Mouse (Mus musculus): ENCODE results near the gene Gm49322. TPM values are rescaled to one million over a fixed set of nuclear protein-coding genes. Genes with fewer than 3 reads are reported as not detected.
A peak's percentile ranks its signal among the peaks of the same experiment; 100 is the strongest.
"Not testable (repeated sequence)": the region's sequence is repeated elsewhere in the genome, so short reads cannot be mapped to it uniquely, and the experiment has no call there.

Gm49322 gene
- 3.7 and 4.8 TPM in 2 replicates for polyA plus RNA-seq (2015; fragmentation: Nextera tagmentation; extraction: Ambion mirVana)

DNA sequence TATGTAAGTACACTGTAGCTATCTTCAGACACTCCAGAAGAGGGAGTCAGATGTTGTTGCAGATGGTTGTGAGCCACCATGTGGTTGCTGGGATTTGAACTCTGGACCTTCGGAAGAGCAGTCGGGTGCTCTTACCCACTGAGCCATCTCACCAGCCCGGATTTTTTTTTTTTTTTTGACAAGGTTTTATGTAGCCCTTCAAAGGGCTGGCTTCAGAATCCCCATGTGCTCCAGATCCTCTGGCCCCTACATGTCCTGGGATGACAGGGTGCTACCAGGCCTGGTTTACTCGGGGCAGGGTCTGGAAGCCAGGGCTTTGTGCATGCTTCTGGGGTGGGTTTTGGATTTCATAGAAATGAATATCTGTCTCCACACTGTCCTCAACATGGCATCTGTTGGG lies at the start of gene Gm49322:
Gm49322 (plus strand) TSS at position 301 of the 400 bp plus-strand sequence.
- not testable (repeated sequence) for H3K4me3 ChIP-seq (replicated peaks; ENCODE audit: low read length); H3K9ac ChIP-seq (ENCODE audit: low read length); ATAC-seq (ENCODE audit: insufficient read depth, low FRiP score); H3K9me3 ChIP-seq (replicated peaks; ENCODE audit: control insufficient read depth, low read length); H3K4me2 ChIP-seq (ENCODE audit: low read depth, low read length); H3K27me3 ChIP-seq (ENCODE audit: control insufficient read depth, insufficient read depth, low read length); H3K27ac ChIP-seq (ENCODE audit: low read length)
- Histone ChIP-seq H3K36me3 (ENCODE audit: control insufficient read depth, insufficient read depth, low read length) (peaks cover 24% of the 10 kb centered on the region), H3K4me1 (ENCODE audit: control insufficient read depth, insufficient read depth, low read length) (peaks cover 19% of the 10 kb centered on the region)
- 84% methylated on average over 4 of the region's 4 CpGs for WGBS

DNA sequence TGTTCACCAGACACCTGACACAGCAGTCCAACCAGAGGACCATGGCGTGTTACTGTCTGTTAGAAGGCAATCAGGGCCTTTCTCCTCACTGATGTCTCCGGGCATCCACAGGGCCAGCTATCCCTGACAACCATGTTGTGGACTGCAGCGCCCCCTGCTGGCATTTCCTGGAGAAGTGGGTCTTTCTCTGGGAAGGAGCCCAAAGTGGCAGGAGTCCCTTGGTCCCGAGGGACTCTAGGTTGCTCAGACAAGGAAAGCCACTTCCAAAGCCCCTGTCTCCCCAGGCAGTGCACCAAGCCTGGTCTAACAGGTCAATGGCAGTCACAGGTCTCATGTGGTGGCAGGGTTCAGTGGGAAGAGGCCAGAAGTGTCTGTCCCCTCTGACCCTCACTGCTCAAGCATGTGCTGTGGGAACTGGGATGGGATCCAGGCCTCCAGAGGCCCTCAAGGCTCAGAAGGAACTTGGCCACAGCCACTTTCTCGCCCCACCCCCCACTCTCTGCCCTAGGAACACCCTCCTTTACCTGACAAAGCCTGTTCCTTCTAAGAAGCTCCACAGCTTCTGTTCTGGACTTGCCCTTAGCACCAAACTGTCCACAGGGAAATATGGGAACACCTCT lies 48.4 kb upstream of the Gm49322 start:
- peaks cover 32% of the 10 kb centered on the region for H3K4me1 ChIP-seq (ENCODE audit: control insufficient read depth, insufficient read depth, low read length)
- H3K27ac ChIP-seq (ENCODE audit: low read length): no peak overlapping the region
- no peaks in the 10 kb centered on the region for H3K27me3 ChIP-seq (ENCODE audit: control insufficient read depth, insufficient read depth, low read length)
- no peak overlapping the region for H3K4me2 ChIP-seq (ENCODE audit: low read depth, low read length)
- ATAC-seq (ENCODE audit: insufficient read depth, low FRiP score): no peak
- H3K36me3 ChIP-seq (ENCODE audit: control insufficient read depth, insufficient read depth, low read length): no peaks in the 10 kb centered on the region
- H3K9me3 ChIP-seq (replicated peaks; ENCODE audit: control insufficient read depth, low read length): no peaks in the 10 kb centered on the region
- WGBS: 32% methylated on average over 5 of the region's 5 CpGs
- H3K4me3 ChIP-seq (replicated peaks; ENCODE audit: low read length): no peak overlapping the region
- H3K9ac ChIP-seq (ENCODE audit: low read length): peak overlapping the region; percentile 40; the same call in 1 of the 2 replicates

- Histone ChIP-seq H3K4me3 (replicated peaks; ENCODE audit: low read length) (no peak overlapping the region), H3K4me1 (ENCODE audit: control insufficient read depth, insufficient read depth, low read length) (peaks cover 27% of the 10 kb centered on the region), H3K27ac (ENCODE audit: low read length) (no peak overlapping the region), H3K9ac (ENCODE audit: low read length) (no peak overlapping the region; the same call in 1 of the 2 replicates), H3K27me3 (ENCODE audit: control insufficient read depth, insufficient read depth, low read length) (no peaks in the 10 kb centered on the region), H3K36me3 (ENCODE audit: control insufficient read depth, insufficient read depth, low read length) (no peaks in the 10 kb centered on the region), H3K9me3 (replicated peaks; ENCODE audit: control insufficient read depth, low read length) (no peaks in the 10 kb centered on the region), H3K4me2 (ENCODE audit: low read depth, low read length) (no peak overlapping the region)
- no peak for ATAC-seq (ENCODE audit: insufficient read depth, low FRiP score)
- WGBS: 89% methylated on average over 7 of the region's 7 CpGs
Measured at GRCm38 (mm10) chr10:80559431-80559830, 46.4 kb upstream of the Gm49322 start.

- Histone ChIP-seq H3K27ac (ENCODE audit: low read length) (peak overlapping the region; percentile 85; the same call in 1 of the 2 replicates), H3K9ac (ENCODE audit: low read length) (peak overlapping the region; percentile 93), H3K4me3 (replicated peaks; ENCODE audit: low read length) (peak overlapping the region; percentile 75), H3K4me1 (ENCODE audit: control insufficient read depth, insufficient read depth, low read length) (peaks cover 27% of the 10 kb centered on the region), H3K9me3 (replicated peaks; ENCODE audit: control insufficient read depth, low read length) (no peaks in the 10 kb centered on the region), H3K4me2 (ENCODE audit: low read depth, low read length) (peak overlapping the region; percentile 85), H3K36me3 (ENCODE audit: control insufficient read depth, insufficient read depth, low read length) (no peaks in the 10 kb centered on the region), H3K27me3 (ENCODE audit: control insufficient read depth, insufficient read depth, low read length) (no peaks in the 10 kb centered on the region)
- ATAC-seq (ENCODE audit: insufficient read depth, low FRiP score): no peak
- WGBS: under 1% methylated on average over 13 of the region's 13 CpGs
Measured at GRCm38 (mm10) chr10:80560621-80561020, 45.2 kb upstream of the Gm49322 start.

DNA sequence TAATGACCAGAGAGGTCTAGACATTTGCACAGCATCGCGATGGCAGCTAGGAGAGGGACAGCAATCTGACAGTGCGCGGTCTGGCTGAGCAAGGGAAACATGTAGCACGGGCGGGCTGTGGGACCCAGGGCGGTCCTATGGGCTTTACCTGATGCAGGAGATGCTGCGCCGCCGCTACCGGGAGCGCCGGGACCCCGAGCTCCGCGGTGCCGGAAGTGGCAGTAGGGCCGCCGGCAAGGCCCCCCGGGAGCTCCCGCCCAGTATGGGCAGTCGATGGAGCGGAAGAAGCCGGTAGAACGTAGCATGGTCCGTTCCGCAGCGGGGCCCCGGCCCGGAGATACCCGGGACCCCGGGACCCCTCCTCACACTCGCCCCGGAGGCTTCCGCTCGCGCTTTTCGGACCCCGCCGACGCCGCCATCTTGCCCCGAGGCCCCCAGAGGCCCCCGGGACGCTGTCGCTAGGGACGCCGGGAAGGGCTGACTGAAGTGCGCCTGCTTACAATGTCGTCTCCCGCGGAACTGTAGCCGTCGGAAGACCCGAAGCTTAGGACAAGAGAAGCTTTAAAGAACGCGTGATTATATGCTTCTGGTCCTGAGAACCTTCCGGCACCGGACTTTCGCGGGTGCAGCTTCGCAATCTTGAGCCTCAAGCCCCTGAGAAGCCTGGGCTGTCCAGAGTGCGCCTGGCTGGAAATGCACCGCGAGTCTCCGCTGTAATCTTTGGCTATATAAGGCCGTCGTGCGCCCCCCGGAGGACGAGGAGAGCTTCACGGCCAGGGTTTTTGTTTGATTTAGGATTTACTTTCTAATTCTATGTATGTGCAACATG lies 44.5 kb upstream of the Gm49322 start, which contains the start of gene Rexo1:
Rexo1 (minus strand) TSS at position 445 of the 829 bp plus-strand sequence.
- under 1% methylated on average over 72 of the region's 72 CpGs for WGBS
- no peaks in the 10 kb centered on the region for H3K9me3 ChIP-seq (replicated peaks; ENCODE audit: control insufficient read depth, low read length)
- H3K4me3 ChIP-seq (replicated peaks; ENCODE audit: low read length): peak within 1 kb of the TSS; percentile 75
- H3K27ac ChIP-seq (ENCODE audit: low read length): peak within 1 kb of the TSS; percentile 85
- H3K4me2 ChIP-seq (ENCODE audit: low read depth, low read length): peak within 1 kb of the TSS; percentile 85
- H3K36me3 ChIP-seq (ENCODE audit: control insufficient read depth, insufficient read depth, low read length): no peaks in the 10 kb centered on the region
- H3K4me1 ChIP-seq (ENCODE audit: control insufficient read depth, insufficient read depth, low read length): peaks cover 27% of the 10 kb centered on the region
- H3K9ac ChIP-seq (ENCODE audit: low read length): peak within 1 kb of the TSS; percentile 93
- peak; percentile 87 for ATAC-seq (ENCODE audit: insufficient read depth, low FRiP score)
- H3K27me3 ChIP-seq (ENCODE audit: control insufficient read depth, insufficient read depth, low read length): no peaks in the 10 kb centered on the region

- no peak overlapping the region for H3K27ac ChIP-seq (ENCODE audit: low read length)
- no peak overlapping the region for H3K4me2 ChIP-seq (ENCODE audit: low read depth, low read length)
- no peak for ATAC-seq (ENCODE audit: insufficient read depth, low FRiP score)
- H3K4me1 ChIP-seq (ENCODE audit: control insufficient read depth, insufficient read depth, low read length): peaks cover 32% of the 10 kb centered on the region
- no peak overlapping the region for H3K9ac ChIP-seq (ENCODE audit: low read length)
- no peaks in the 10 kb centered on the region for H3K36me3 ChIP-seq (ENCODE audit: control insufficient read depth, insufficient read depth, low read length)
- 28% methylated on average over 17 of the region's 17 CpGs for WGBS
- H3K9me3 ChIP-seq (replicated peaks; ENCODE audit: control insufficient read depth, low read length): no peaks in the 10 kb centered on the region
- no peak overlapping the region for H3K4me3 ChIP-seq (replicated peaks; ENCODE audit: low read length)
- no peaks in the 10 kb centered on the region for H3K27me3 ChIP-seq (ENCODE audit: control insufficient read depth, insufficient read depth, low read length)
Measured at GRCm38 (mm10) chr10:80566375-80567092, 39.3 kb upstream of the Gm49322 start.

GRCm38 (mm10) chr10:80568876-80569275 lies 36.9 kb upstream of the Gm49322 start:
- Histone ChIP-seq H3K27me3 (ENCODE audit: control insufficient read depth, insufficient read depth, low read length) (no peaks in the 10 kb centered on the region), H3K9me3 (replicated peaks; ENCODE audit: control insufficient read depth, low read length) (no peaks in the 10 kb centered on the region), H3K4me1 (ENCODE audit: control insufficient read depth, insufficient read depth, low read length) (peaks cover 49% of the 10 kb centered on the region), H3K36me3 (ENCODE audit: control insufficient read depth, insufficient read depth, low read length) (no peaks in the 10 kb centered on the region), H3K4me3 (replicated peaks; ENCODE audit: low read length) (no peak overlapping the region), H3K4me2 (ENCODE audit: low read depth, low read length) (no peak overlapping the region), H3K27ac (ENCODE audit: low read length) (no peak overlapping the region), H3K9ac (ENCODE audit: low read length) (no peak overlapping the region)
- no peak for ATAC-seq (ENCODE audit: insufficient read depth, low FRiP score)
- WGBS: 93% methylated on average over 29 of the region's 29 CpGs

DNA sequence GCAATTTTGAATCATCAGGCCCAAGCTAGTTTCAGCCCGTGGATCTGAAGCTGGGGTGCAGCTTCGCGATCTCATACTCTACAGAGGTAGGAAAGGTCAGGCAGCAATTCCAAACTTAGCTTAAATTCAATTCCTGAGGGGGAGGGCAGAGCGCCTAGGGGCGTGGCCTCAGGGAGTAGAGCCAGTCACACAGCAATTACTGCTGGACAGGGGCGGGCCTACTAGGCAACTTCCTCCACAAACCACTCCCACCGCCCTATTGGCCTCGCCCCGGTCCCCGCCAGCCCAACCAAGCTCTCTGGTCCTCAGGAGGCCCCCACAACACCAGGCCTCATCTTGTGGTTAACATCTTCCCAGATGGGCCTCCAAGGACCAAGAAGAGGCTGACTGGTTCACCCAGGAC lies 36.2 kb upstream of the Gm49322 start:
- peaks cover 57% of the 10 kb centered on the region for H3K4me1 ChIP-seq (ENCODE audit: control insufficient read depth, insufficient read depth, low read length)
- H3K9me3 ChIP-seq (replicated peaks; ENCODE audit: control insufficient read depth, low read length): no peaks in the 10 kb centered on the region
- 24% methylated on average over 10 of the region's 10 CpGs for WGBS
- H3K4me2 ChIP-seq (ENCODE audit: low read depth, low read length): peak overlapping the region; percentile 34
- H3K36me3 ChIP-seq (ENCODE audit: control insufficient read depth, insufficient read depth, low read length): no peaks in the 10 kb centered on the region
- peak; percentile 70; the same call in 1 of the 2 replicates for ATAC-seq (ENCODE audit: insufficient read depth, low FRiP score)
- no peak overlapping the region for H3K9ac ChIP-seq (ENCODE audit: low read length)
- no peak overlapping the region for H3K27ac ChIP-seq (ENCODE audit: low read length)
- peak overlapping the region; percentile 10; the same call in 1 of the 2 replicates for H3K4me3 ChIP-seq (replicated peaks; ENCODE audit: low read length)
- H3K27me3 ChIP-seq (ENCODE audit: control insufficient read depth, insufficient read depth, low read length): no peaks in the 10 kb centered on the region
